In genomic region chr6:122339648-122340341, GRCm38 (mm10) we compare ENCODE assay signal across 8 mouse cellular contexts. TPM values are rescaled to one million over a fixed set of nuclear protein-coding genes. Genes with fewer than 3 reads are reported as not detected.
A peak's percentile ranks its signal among the peaks of the same experiment; 100 is the strongest.
DNase-seq lines count a peak whose midpoint lies in the region; ATAC-seq lines count a peak whose summit lies in the region.

No protein-coding gene starts in this region.

- peak overlapping the region; percentile 64 for H3K4me2 ChIP-seq in intestine, embryonic 14.5 days (ENCODE audit: low read length)

- peak; percentile 80 to 85 for DNase-seq in adrenal gland, adult 18-20 months (ENCODE audit: low spot score in 2 of 2)
- peak; percentile 91 for DNase-seq in embryo, embryonic 10 days (ENCODE audit: low spot score)
- peak; percentile 85 for DNase-seq in gastrocnemius, postnatal 25 days
- DNase-seq in intestine, embryonic 14.5 days (ENCODE audit: low spot score) = peak; percentile 95
- peak; percentile 77 to 88 for DNase-seq in left cerebral cortex, postnatal 25 days (ENCODE audit: low spot score in 2 of 2)
- DNase-seq in mesoderm, embryonic 11.5 days (ENCODE audit: low read depth, low spot score) = peak; percentile 92
- peak; percentile 58 to 68 for DNase-seq in right cerebral cortex, postnatal 36 days (ENCODE audit: low spot score in 2 of 2)
- peak; percentile 83 to 88 for DNase-seq in urinary bladder, postnatal 4 days (ENCODE audit: low spot score in 2 of 2)

- no peaks in the 10 kb centered on the region for H3K27me3 ChIP-seq in intestine, embryonic 14.5 days (replicated peaks; ENCODE audit: control insufficient read depth, insufficient read depth, low read length)

- H3K36me3 ChIP-seq in intestine, embryonic 14.5 days (ENCODE audit: control insufficient read depth, insufficient read depth, low read length) = peaks cover 18% of the 10 kb centered on the region

- H3K27ac ChIP-seq in intestine, embryonic 14.5 days (ENCODE audit: low read depth) = peak overlapping the region; percentile 97

- WGBS in intestine, embryonic 14.5 days = under 1% methylated on average over 22 of the region's 71 CpGs

- no peaks in the 10 kb centered on the region for H3K9me3 ChIP-seq in intestine, embryonic 14.5 days (ENCODE audit: control insufficient read depth, low read length)

- intact Hi-C loops in left cerebral cortex, postnatal 25 days (cut with DNase I) = loop anchor here (1.0 to 2.0 kb wide), 2 partner anchors 31 to 53 kb away; partner anchors contain the start of gene M6pr

- peak overlapping the region; percentile 57 for H3K9ac ChIP-seq in intestine, embryonic 14.5 days (ENCODE audit: low read length)

- peak overlapping the region; percentile 66 for H3K4me3 ChIP-seq in intestine, embryonic 14.5 days (ENCODE audit: low read depth, low read length)

- ATAC-seq in intestine, embryonic 14.5 days (replicated peaks; ENCODE audit: low FRiP score, low TSS enrichment, low read depth) = peak; percentile 92

- peaks cover 12% of the 10 kb centered on the region for H3K4me1 ChIP-seq in intestine, embryonic 14.5 days (replicated peaks; ENCODE audit: control insufficient read depth, insufficient read depth, low read length)

RNA-seq across cellular contexts. Expression of gene Phc1, which starts 0.6 kb away (rescaled TPM):
- total RNA-seq in adrenal gland, adult 18-20 months (2021) = 10 to 100 TPM; 20.1 to 26.7 TPM
- total RNA-seq in gastrocnemius, postnatal 25 days (2021) = 10 to 100 TPM; 16.1 to 17.6 TPM
- 17.6 and 19.8 TPM in 2 replicates for polyA plus RNA-seq in intestine, embryonic 14.5 days (2014; fragmentation: Nextera tagmentation; extraction: Ambion mirVana)
- 10 to 100 TPM; 56.8 to 64.7 TPM for total RNA-seq in left cerebral cortex, postnatal 25 days (2021)

RNA-seq across cellular contexts. Expression of gene M6pr, which starts 31.3 kb away (rescaled TPM):
- total RNA-seq in adrenal gland, adult 18-20 months (2021) = 100 to 1,000 TPM; 136 to 177 TPM
- total RNA-seq in gastrocnemius, postnatal 25 days (2021) = 10 to 100 TPM; 20.2 to 20.3 TPM
- polyA plus RNA-seq in intestine, embryonic 14.5 days (2014; fragmentation: Nextera tagmentation; extraction: Ambion mirVana) = 123 and 125 TPM in 2 replicates
- 10 to 100 TPM; 62.3 to 64.3 TPM for total RNA-seq in left cerebral cortex, postnatal 25 days (2021)

RNA-seq across cellular contexts. Expression of gene Klrg1, which starts 57.1 kb away (rescaled TPM):
- under 1 TPM; 0.20 to 0.29 TPM for total RNA-seq in adrenal gland, adult 18-20 months (2021)
- not detected for total RNA-seq in gastrocnemius, postnatal 25 days (2021)
- not detected in 2 replicates for polyA plus RNA-seq in intestine, embryonic 14.5 days (2014; fragmentation: Nextera tagmentation; extraction: Ambion mirVana)
- under 1 TPM in 1 of 2 experiments, not detected in 1; 0.25 TPM for total RNA-seq in left cerebral cortex, postnatal 25 days (2021)

Comparison
In these comparisons a context has a peak if more than half of its experiments do, and no peak if none do; other contexts are left out.
1. Peak in every context shown above with its lines: DNase-seq, ATAC-seq, H3K4me3 ChIP-seq and H3K27ac ChIP-seq.